Mouse (Mus musculus) cerebellum, adult 9-10 months (tissue): ENCODE data around the gene Akt2.
A peak's percentile ranks its signal among the peaks of the same experiment; 100 is the strongest.

Experiments
- DNase-seq: peaks from one replicate; pipeline ENCODE4 v3.0.0; 2022

Gene Akt2

DNA sequence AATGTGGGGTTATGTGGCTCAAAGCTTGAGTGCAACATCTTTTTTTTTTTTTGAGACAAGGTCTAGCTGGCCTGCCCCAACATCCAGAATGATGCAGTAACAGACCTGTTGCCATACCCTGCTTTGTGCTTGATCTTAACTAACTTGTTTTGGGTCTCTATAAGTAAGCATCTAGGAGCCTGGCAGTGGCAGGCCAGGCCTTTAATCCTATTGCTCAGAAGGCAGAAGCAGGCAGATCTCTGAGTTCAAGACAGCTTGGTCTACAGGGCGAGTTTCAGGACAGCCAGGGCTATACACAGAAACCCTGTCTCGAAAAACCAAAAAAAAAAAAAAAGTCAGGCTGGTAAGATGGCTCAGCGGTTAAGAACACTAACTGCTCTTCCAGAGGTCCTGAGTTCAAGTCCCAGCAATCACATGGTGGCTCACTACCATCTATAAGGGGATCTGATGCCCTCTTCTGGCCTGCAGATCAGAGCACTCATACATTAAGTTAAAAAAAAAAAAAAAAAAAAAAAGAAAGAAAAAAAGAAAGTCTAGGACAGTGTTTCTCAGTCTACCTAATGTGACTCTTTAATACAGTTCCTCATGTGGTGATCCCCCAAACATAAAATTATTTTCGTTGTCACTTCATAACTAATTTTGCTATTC, 662 bp upstream of the Akt2 start:
- DNase-seq, result peak; percentile 70

DNA sequence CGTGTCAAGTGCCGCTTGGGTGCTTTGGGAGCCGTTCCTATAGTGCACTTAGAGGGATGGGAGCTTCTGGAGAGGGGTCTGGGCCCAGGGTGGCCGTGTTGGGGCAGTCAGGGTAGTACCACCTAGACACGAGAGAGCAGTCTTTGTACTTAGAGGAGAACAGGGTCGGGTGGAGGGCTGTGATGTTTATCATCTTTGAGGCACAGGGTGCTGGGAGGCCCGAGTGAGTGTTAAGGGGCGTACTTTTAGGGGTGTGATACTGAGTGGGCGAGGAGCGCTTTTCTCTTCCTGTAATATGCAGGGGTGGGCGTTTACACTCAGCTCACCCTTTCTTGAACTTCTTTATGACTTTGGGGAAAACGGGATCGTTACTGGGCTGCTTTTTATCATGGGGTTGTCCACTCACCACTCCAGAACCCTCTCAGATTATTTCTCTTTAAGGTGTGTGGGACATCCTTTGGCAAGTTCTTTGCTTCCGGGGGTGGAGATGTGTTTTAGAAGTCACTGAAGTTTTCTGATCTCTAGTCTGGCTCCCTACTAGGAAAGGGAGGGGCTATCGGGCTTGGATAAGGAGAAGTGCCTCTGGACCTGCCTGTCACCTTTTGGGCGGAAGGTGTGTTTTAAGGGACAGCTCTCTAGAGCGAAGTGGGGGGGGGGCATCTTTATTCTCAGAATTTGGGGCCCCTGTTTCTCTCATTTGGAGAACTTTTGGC, 1.0 kb downstream of the Akt2 start:
- DNase-seq, result peak; percentile 77

DNA sequence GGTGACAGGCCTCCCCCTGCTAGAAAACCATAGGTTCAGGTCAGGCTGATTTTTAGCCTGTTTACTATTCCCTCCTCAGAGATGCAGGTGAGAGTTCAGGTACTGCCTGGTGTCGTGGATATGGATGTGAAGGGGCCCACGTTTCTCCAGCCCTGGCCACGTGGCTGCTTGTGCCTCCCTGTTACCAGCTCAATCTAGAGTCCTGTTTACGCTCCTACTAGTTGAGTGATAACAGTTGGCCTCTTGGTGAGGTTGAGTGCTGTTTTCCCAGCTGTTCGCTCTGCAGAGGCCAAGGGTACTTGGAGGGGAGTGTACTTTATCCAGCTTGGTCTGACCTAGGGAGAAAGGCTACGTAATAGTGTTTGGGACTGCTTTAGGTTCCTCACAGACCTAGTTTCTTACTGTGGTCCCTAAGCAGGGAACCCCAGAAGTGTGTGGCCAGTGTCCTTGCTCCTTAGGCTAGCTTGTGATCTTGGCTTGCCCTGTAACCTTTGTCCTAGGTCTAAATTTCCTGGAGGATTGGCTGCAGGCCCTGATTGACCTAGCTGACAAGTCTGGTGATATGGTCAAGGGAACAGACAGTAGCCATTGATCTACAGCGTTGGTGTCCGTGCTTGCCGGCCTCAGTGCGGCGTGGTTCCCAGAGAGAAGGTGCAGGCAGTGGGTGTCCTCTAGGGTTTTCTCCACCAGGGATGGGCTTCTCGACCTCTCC, 1.7 kb downstream of the Akt2 start:
- peak; percentile 67 for DNase-seq

DNA sequence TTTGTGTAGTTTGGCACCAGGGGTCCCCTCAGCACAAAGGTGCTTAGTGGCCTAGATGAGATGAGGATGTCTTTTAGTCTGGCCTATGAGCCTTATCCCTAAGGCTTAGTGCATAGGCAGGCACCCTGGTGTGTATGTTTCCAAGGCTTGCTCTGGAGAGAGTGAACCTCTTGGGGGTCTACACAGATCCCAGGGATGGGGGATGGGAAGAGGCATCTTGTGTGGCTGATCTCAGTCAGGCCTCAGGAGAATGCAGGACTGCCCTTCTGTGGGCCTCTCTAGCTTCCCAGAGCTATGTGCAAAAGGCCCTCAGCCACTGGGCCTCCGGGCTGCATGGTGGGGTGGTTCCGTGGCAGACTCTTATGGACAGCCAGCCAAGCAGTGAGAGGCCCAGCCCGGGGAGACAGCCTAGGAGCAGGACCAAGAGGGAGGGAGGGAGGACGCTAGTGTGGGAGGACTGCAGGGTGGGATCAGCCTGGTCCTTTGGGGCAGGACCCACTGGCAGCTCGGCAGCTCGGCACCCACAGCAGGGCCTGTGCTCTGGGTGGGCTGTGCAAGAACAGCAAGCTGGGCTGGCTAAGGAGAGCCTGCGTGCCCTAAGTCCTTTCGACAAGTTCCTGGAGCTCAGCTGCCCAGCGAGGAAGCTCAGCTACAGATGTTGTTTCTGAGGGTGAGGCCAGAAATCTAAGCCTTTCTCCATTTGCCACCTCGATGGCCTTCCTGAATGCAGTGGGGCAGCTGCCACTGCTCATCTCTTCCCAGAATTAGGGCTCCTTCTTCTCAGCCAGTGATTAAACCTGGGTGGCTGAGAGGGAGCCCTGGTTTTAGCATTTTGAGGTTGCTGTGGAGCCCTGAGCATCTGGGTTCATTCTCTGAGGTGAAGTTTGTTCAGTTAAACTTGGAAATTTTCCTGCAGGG, 5.5 kb downstream of the Akt2 start:
- DNase-seq, result peak; percentile 62

DNA sequence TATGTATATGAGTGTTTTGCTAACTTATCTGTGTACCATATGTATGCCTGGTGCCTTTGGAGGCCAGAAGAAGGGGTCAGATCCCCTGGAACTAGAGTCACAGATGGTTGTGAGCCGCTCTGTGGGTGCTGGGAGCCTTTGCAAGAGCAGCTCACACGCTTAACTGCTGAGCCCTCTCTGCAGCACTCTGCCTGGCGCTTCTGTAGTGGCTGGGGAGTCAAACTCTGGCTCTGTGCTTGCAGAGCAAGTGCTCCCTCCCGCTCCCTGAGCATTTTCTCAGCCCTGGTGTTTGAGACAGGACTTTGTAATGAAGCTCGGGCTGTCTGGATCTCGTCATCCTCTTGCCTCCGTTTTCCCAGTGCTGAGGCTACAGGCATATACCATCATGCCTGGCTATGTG, 6.7 kb downstream of the Akt2 start:
- no peak for DNase-seq

DNA sequence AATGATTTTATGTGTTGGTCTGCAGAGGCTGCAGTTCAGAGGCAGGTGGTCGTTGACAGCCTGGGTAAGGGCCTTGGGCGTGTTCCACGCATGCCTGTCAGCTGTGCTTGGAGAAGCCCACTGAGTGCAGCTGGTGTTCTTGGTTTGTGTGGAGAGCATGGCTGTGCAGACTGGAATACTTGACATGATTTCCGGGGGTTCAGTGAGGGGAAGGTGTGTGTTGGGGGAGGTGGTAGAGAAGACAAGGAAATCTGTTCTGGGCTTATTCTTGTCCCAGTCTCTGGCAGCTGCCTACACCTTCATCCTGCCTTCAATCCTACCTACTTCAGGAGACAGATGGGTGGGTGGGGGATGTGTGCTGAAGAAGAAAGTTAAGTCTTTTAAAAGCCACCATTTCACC, 10.3 kb downstream of the Akt2 start:
- peak; percentile 46 for DNase-seq

DNA sequence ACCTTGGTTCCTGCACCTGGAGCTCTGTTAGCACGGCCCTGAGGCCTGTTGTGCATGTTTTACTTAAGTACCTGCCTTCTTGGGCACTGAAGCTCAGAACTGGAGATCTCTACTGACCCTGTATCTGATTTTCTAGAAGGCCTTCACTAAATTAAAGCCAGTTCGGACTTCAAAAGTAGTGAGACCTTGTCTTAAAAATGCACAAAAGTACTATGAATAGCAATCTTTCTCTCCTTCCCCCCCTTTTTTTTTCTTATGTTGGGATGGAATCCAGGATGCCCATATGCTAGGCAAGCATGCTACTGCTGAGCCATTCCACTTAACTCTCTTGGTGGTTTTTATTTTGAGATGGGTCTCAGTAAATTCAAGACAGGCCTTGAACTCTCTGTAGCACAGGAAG, 10.8 kb downstream of the Akt2 start:
- DNase-seq, result peak; percentile 72

DNA sequence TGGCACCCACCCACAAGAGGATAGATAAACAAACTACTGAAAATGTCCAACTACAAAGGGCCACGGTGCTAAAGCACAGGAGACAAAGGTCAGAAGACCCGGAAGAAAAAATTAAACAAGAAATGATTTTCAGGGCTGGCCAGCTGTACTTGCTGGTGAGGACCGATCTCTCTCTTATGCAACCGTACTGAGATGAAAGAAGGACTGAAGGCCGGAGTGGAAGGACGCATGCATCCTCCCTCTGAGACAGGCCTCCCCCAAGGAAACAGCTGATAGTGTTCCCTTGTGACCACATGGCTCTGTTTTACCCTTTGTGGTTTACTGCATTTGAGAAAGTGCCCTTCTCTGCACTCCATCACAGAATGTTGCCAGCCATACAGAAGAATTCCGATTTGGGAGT, 11.5 kb downstream of the Akt2 start:
- DNase-seq, result no peak

DNA sequence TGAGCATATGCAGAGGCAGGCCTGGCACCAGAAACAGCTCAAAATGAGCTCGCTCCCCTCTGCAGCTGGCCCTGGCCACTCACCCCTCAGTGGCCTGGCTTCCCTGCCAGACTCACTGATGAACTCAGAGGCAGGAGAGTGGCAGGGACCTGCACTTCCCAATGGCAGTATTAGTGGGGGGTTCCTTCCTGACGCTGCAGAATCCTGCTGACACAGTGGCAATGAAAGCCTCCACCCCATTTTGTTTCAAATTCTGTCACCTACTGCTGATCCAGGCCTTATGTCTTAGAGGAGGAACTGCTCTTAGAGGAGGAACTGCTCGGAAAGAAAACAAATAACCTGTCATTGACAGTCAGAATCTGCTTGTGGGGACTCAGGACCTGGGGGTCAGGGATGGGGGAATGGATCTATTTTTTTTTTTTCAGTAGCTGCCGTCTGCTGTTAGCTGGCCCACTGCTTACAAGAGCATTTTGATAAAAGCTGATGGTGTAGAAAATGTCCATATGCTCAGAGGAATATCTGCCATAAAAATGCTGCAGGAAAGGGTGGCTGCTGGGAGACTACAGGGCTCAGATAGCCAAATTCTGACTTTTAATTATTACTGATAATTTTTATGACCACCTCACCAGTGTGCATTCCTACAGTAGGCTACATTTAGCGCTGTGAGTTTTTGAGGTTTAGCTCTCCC, 13.5 kb downstream of the Akt2 start:
- DNase-seq, result peak; percentile 90

DNA sequence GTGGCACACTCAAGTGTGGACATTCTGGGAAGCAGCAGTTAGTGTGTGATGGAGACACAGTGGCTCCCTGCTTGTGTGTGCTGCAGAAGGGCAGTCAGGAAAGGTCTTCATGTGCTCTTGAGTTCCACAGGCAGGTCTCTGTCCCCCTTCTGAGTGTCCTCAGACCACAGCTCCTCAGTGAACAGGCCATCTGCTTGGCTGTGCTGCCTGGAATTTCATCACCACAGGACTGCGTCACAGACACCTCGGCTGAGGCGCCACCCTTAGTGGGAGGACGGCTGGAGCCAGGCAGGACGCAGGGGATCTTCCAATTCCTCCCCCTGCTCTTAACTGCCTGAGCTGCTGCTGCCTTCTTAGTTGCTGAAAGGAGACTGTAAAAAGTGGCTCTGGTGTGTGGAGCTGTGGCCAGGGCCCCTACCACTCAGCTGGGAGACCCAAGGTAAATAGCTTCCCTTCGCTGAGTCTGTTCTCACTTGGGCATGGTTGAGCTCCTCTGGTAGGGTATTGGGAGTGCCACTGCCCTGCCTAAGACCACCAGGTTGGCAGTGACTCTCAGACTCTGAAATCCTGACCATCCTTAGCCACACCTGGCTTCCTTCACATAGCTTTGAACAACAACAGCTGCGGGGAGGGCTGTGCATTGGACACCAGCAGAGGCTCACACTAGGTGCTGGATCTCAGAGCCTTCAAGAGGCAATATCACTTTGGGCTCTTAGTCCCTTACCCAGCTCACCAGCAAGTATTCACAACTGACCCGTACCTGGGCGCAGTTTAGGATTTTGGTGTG, 14.3 kb downstream of the Akt2 start:
- peak; percentile 89 for DNase-seq

DNA sequence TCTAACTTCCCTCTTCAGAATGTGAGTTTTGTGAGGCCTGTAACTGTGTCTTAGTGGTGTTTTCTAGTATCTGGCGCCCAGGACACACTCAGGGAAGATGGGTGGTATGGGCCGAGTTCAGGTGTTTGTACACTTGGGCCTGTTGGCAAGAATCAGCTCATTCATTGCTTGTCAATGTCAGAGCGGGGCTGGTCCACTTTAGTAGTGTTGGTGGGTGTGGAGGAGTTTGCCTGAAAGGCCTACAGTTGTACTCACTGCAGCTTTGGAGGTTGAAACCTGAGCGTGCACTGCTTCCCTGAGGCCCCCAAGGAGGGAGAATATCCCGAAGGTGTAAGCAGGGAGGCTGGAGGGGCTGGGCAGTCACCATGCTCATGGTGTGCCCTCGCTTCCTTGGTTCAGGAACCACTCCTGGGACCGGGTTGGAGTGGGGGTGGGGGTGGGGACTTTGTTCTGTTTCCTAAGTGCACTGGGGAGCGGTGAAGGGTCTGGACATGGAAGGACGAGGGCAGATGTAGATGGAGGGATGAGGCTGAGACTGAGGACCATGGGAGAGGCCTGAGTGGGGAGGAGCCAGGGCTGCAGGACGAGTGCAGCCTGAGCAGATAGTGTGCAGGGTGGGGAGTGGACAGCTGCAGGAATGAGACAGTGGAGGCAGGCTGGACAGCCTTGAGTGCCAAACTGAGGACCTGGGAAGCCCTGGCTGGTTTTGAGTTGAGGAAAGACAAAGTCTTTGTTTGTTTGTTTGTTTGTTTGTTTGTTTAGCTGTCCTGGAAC, 15.3 kb downstream of the Akt2 start:
- peak; percentile 57 for DNase-seq

DNA sequence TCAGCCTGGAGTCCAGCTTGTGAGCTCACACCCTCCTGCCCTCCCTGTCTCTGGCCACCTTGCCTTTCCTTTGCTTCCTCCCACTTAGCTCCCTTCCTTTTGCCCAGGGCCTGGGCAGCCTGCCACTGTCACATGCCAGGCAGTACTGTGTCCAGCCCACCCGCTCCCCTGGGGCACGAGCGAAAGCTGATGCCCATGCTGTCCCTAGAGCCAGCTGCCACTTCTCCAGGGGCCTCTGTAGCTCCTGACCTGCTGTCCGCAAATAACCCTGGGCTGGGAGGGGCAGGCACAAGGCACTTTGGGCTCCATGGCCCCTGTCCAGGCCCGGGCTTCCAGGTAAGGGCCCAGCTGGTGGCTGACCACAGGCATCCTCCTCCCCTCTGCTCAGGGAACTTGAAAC, 16.2 kb downstream of the Akt2 start:
- peak; percentile 93 for DNase-seq

DNA sequence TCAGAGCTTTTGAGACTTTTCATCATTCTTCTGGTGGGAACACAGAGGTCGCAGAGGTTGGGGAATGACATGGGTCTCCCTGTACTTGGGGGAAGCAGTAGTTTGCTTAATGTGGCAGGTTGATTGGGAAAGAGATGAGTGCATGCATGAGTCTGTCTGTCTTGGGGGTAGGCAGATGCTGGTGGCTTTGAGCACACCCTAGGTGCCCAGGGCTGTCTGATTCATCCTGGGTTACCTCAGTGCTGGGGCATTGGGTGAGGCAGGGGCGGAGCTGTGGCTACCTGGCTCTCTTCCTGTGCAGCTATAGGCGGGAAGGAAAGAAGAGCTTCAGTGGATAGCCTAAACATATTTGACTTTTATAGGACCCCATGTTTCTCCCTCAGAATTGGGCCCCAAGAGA, 16.8 kb downstream of the Akt2 start:
- no peak for DNase-seq

DNA sequence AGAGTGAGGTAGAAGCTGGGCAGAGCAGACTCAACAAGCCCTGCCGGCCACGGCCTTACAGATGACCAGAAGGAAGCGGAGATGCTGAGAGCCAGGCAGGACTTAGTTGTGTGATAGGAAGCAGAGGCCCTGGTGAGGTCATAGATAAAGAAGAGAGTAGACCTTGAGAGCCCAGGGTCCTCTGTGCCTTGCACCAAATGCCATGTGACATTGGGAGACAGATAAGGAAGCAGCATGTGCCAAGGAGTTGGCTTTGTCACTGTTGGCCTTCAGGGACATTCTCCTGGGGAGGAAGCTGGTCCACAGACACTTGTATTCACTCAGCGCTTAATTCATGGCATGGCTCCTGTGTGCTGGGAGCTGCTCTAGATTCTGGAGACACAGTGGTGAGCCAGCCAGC, 17.9 kb downstream of the Akt2 start:
- peak; percentile 58 for DNase-seq

DNA sequence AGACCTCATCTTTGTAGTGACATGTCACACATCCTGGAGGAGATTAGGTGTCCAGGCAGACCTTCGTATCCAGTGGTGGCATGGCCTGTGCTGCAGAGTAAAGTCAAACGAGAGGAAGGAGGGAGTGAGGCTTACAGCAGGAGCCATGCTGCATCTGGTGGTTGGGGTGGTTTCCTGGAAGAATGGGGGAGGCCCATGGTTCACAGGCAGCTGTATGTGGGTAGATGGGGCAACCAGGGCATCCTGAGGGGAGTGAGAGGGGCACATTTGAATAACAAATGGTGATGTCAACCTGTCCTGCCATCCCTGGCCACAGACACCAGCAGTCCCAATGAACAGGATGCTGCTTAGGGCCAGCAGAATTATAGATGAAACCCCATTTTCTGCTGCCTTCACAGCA, 18.3 kb downstream of the Akt2 start:
- no peak for DNase-seq

DNA sequence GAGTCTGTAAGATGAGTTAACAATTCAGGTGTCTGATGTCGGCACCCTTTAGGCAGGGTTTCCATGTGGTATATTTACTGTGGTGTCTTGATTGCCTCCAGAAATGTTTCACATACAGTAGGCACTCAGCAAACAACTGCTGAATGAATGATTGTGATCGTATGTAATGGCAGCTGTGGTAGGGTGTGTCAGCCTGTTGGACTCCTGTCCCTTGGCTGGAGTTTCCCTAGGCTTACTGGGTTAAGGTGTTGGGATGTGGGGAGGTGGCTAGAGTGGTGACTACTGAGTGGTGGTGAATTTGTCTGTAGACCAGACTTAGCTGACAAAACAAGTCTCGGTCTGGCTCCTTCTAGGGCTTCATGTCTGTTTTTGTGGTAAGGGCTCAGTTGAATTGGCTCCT, 19.0 kb downstream of the Akt2 start:
- no peak for DNase-seq

DNA sequence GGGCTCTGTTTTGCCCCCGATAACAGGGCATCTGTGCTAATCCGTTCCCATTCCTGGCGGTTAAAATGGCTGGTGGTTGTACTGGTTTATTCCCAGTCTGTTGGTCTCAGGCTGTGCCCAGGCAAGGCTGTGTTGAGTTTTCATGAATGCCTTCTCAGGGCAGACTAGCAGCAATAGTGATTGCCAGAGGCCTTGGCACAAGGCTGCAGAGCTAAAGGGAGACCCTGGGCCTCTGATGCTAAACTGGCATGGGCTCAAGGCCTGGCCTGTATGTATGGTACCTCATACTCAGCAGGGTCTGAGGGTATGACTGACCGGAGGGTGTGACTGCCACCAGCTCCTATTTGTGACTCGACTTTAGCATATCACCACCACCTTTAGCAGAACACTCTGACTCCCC, 19.5 kb downstream of the Akt2 start:
- no peak for DNase-seq

DNA sequence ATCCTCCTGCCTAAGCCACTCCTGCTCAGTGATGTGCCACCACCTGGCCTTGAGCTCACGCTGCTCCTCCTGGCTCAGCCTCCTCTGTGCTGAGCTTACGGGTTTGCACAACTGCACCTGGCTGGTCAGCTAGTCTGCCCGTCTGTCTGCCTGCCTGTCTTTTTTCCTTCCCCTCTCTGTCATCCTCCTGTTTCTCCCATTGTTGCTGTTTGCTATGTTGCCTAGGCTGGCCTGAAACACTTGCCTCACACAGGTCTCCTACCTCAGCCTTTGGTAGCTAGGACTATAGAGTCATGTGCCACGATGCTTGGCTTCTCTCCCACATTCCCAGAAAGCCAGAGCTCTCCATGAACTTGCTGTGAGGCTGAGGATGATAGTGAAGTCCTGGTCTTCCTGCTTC, 21.6 kb downstream of the Akt2 start:
- peak; percentile 65 for DNase-seq

DNA sequence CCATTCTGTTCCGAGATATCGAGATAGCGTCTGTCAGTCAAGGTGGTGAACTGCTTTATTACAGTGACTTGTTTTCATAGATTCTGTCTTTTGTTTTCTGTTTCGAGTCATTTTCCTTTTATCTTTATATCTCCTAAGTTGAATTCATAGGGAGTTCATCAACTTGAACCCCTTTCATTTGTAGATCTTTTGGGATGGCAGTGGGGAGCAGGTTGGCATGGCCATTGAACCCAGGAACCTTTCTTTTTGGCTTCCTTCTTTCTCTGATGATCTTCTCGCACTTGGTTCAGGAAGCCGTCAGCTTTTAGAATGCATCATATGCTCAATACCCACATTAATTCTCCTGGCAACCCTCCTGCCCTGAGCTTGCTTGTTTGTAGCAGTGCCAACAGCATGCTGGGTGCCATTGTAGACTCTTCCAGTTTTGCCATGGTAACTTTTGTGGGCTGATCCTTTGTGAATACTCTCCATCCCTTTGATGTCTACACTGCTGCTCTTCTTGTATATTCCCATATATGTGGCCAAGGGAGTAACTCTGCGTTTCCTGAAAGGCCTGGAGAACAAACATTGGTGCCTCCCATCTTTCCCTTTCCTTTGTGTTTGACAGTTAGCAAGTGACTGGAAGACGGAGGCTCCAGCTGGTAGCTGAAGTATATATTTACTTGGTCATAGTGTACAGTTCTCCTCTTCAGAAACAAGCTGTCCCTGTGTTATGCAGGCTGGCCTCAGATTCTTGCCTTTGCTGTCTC, 22.6 kb downstream of the Akt2 start:
- peak; percentile 90 for DNase-seq

DNA sequence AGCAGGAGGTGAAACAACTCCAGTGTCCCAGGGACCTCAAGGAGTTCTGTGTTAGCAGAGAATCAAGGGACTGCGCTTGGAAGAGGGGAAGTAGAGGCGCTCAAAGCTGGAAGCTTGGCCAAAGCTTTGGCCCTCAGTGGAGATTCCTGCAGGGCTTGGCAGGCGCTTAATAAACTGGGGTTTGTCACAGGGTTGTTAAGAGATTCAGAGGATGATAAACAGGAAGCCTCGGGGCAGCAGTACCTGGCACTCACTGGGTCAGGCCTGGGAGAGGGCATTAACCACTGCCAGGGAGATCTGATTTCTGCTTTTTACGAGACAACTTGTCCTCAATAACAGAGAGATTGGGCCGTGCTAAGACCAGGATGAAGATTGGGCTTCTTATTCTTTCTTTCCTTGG, 29.7 kb downstream of the Akt2 start:
- peak; percentile 72 for DNase-seq
